Mouse (Mus musculus) intestine, postnatal 0 days (tissue): ENCODE measurements at regions not wholly inside any gene's neighbourhood (a gene's known extent, or its start where the extent isn't known, plus 50 kb on each side); places are given as distances from the start of the nearest gene placed in this dataset.

ENCODE experiments used
- ATAC-seq: fragments of 200-750 bp; cut with Nextera tagmentation; 2 replicates; pipeline ENCODE4 v1.8.0; 2017; ENCODE audit warnings: mild to moderate bottlenecking, moderate TSS enrichment, moderate library complexity
- H3K27ac ChIP-seq: fragments of 300-500 bp; sonication (generic); 2 replicates; pipeline ENCODE4 v1.5.1; 2014; ENCODE audit warnings: mild to moderate bottlenecking, low read depth, low read length, moderate library complexity
- H3K27me3 ChIP-seq: fragments of 300-500 bp; sonication (generic); replicated peaks from 2 replicates; pipeline ENCODE4 v1.6.1; 2014; ENCODE audit warnings: low read length, mixed read lengths; ENCODE audit not compliant: control insufficient read depth, insufficient read depth
- H3K36me3 ChIP-seq: fragments of 300-500 bp; sonication (generic); 2 replicates; pipeline ENCODE4 v1.6.1; 2014; ENCODE audit warnings: mild to moderate bottlenecking, moderate library complexity; ENCODE audit not compliant: control insufficient read depth, insufficient read depth
- H3K4me1 ChIP-seq: fragments of 300-500 bp; sonication (generic); replicated peaks from 2 replicates; pipeline ENCODE4 v1.6.1; 2014; ENCODE audit warnings: antibody characterized with exemption, low read length, mixed read lengths; ENCODE audit not compliant: control insufficient read depth, insufficient read depth
- H3K4me2 ChIP-seq: fragments of 300-500 bp; sonication (generic); replicated peaks from 2 replicates; pipeline ENCODE4 v1.6.1; 2014; ENCODE audit warnings: low read depth, mild to moderate bottlenecking, moderate library complexity
- H3K4me3 ChIP-seq: fragments of 300-500 bp; sonication (generic); 2 replicates; pipeline ENCODE4 v1.5.1; 2014; ENCODE audit warnings: low read depth, low read length
- H3K9ac ChIP-seq: fragments of 300-500 bp; sonication (generic); 2 replicates; pipeline ENCODE4 v1.6.1; 2014; ENCODE audit warnings: mild to moderate bottlenecking, low read depth, low read length
- H3K9me3 ChIP-seq: fragments of 300-500 bp; sonication (generic); 2 replicates; pipeline ENCODE4 v1.6.1; 2016; ENCODE audit warnings: mixed run types; ENCODE audit not compliant: control insufficient read depth
- CTCF ChIP-seq: sonication (generic); IDR thresholded peaks from 2 replicates; pipeline ENCODE4 v1.5.1; 2016; ENCODE audit warnings: low read depth, mild to moderate bottlenecking, control low read depth, antibody characterized with exemption, moderate library complexity
- WGBS: fragments of 180-500 bp; shearing (Covaris S2); extraction: QIAGEN DNeasy Blood & Tissue Kit; methylation state at CpG from one replicate; pipeline ENCODE4 v1.1.7; 2014; 5-methylcytosine and 5-hydroxymethylcytosine counted together

DNA sequence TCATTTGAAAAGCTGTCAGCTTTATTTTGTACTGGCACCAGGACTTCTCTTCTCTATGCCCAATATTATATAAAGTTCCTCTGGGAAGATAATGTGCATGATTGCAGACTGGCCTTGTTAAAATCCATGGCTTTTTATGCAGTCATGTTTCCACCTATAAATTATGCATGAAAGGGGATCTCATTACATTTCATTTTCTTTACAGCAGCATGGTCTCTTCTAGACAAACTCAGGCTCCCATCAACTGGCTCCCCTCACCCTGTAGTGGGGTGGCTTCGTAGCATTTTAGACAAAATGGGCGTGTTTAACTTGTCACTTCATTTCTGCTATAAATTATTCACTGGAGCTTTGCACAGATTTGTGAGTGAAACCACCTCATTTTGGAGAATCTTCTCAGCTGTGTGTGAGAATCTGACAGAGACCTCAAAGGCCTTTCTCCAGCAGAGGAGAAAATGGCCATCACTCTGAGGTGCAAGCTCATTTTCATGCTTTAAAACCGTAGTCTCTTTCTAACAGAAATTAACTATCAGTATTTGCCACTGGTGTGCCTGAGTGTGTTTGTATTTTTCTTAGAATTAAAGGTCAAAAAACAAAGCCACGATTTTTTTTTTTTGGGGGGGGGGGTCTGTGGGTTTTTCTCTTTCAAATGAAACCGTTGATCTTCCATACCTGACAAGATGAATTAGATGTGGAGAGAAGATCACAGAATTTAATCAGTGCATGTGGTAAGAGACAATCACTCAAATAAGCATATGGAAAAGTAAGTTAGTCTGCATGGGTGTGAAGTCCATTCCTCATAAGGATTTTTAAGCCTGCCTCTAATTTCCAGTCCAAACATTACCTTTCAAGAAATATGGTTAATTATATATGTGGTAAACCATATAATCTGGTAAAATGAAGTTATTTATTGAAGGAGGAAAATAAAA, 111.4 kb upstream of the 1700008P02Rik start:
- no peak overlapping the region for H3K9ac ChIP-seq
- TF ChIP-seq CTCF = no peak
- ATAC-seq = no peak
- H3K27ac ChIP-seq = no peak overlapping the region
- no peaks in the 10 kb centered on the region for H3K36me3 ChIP-seq
- H3K4me1 ChIP-seq = no peaks in the 10 kb centered on the region
- H3K9me3 ChIP-seq = no peaks in the 10 kb centered on the region
- no peaks in the 10 kb centered on the region for H3K27me3 ChIP-seq
- no peak overlapping the region for H3K4me2 ChIP-seq
- H3K4me3 ChIP-seq = no peak overlapping the region
- 62% methylated on average over 5 of the region's 5 CpGs for WGBS

DNA sequence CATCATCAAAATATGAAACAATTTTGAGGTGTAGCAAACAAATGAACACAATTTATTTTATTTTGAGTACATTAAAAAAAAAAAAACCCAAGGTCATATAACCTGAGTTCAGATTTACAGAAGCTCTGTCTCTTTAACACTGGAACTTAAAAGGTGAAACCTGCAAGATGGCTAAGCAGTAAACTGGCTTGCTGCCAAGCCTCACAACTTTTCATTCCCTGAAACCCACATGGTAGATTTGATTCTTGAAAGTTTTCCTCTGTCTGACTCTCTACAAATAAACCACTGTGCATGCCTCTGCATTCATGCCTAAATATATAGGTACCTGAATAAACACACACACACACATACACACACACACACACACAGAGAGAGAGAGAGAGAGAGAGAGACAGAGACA, 109.8 kb upstream of the 1700008P02Rik start:
- Histone ChIP-seq H3K27me3 (no peaks in the 10 kb centered on the region), H3K36me3 (no peaks in the 10 kb centered on the region), H3K4me3 (no peak overlapping the region), H3K4me1 (no peaks in the 10 kb centered on the region), H3K9ac (no peak overlapping the region), H3K9me3 (no peaks in the 10 kb centered on the region), H3K4me2 (no peak overlapping the region), H3K27ac (no peak overlapping the region)
- ATAC-seq = no peak
- TF ChIP-seq CTCF = no peak

DNA sequence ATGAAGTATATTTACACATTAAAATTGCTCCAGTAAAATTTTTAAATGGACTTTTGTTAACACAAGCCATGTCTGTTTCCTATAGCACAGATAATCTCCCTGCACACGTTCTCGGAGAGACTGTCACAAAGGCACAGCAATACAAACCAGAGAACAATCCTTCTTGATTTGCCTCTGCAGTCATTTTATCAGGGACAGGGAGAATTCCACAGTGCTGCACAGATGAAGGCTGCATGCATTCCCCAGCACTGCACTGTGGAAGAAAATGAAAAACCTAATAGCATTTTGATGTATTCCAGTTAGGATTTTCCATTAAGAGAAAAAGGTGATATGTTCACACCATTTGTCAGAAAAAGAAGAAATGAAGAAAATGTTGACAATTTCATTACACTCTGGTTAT, 63.4 kb upstream of the 1700008P02Rik start:
- no peaks in the 10 kb centered on the region for H3K4me1 ChIP-seq
- H3K27me3 ChIP-seq = no peaks in the 10 kb centered on the region
- H3K27ac ChIP-seq = no peak overlapping the region
- no peaks in the 10 kb centered on the region for H3K9me3 ChIP-seq
- H3K9ac ChIP-seq = no peak overlapping the region
- no peak for TF ChIP-seq CTCF
- 62% methylated on average over 2 of the region's 2 CpGs for WGBS
- no peaks in the 10 kb centered on the region for H3K36me3 ChIP-seq
- ATAC-seq = no peak
- H3K4me3 ChIP-seq = no peak overlapping the region
- no peak overlapping the region for H3K4me2 ChIP-seq

DNA sequence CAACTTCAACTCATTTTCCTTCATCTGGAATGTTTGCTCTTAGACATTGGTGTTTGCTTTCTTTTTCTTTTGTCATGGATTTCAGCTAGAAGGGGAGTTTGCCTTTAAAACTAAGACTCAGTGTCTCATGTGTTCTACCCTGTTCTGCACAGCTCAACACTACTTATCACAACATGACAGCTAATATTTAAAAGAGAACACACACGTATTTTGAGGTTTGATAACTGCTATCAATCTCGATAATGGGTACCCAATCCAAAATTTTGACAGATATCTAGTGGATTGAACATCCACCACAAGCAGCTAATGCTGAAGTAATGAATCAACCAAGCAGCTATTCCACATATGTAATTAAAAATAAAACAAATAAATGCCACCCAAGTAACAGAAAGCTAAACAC, 61.2 kb upstream of the 1700008P02Rik start:
- ATAC-seq = no peak
- no peak overlapping the region for H3K27ac ChIP-seq
- no peak overlapping the region for H3K4me3 ChIP-seq
- 69% methylated on average over 2 of the region's 2 CpGs for WGBS
- no peaks in the 10 kb centered on the region for H3K36me3 ChIP-seq
- H3K4me2 ChIP-seq = no peak overlapping the region
- no peaks in the 10 kb centered on the region for H3K27me3 ChIP-seq
- no peak overlapping the region for H3K9ac ChIP-seq
- no peak for TF ChIP-seq CTCF
- no peaks in the 10 kb centered on the region for H3K9me3 ChIP-seq
- no peaks in the 10 kb centered on the region for H3K4me1 ChIP-seq

DNA sequence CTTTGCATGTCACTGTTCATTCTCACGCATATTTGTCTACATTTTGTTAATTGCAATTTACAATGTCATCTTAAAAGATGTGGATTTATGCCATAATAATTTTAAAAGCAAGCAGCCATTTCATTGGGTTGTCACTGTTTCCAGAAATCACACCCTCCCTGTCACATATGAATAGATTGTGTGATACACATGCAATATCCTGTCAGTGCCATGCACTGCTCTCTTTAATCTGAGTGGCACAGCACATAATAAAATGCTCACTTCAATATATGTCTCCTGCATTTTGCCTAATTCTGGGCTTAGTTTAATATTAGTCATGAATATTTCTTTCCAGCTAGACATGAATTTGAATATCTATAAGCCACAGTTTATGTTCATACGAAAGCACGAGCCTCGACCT, 56.1 kb upstream of the 1700008P02Rik start:
- TF ChIP-seq CTCF = no peak
- no peak overlapping the region for H3K4me3 ChIP-seq
- no peak overlapping the region for H3K27ac ChIP-seq
- H3K9ac ChIP-seq = no peak overlapping the region
- H3K4me2 ChIP-seq = no peak overlapping the region
- ATAC-seq = no peak
- no peaks in the 10 kb centered on the region for H3K36me3 ChIP-seq
- WGBS = 86% methylated on average over 4 of the region's 4 CpGs
- no peaks in the 10 kb centered on the region for H3K9me3 ChIP-seq
- H3K4me1 ChIP-seq = no peaks in the 10 kb centered on the region
- no peaks in the 10 kb centered on the region for H3K27me3 ChIP-seq

DNA sequence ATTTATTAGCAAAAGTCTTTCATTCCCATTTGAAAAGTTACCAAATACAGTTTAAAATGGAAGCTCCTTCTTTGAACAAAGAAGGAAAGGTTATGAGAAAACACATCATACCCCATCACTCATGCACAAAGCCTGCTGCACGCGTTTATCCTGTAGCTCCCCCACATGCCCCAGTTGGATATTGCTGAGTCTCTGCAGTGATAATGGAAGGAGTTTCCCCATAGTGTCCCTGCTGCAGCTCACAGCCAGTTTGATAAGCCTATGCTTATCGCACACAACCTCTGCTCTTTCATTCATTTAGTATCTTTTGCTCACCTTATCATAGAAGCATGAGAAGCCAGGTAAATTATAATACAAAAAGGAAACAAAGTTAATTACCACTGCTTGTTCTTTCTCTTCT, 55.1 kb upstream of the 1700008P02Rik start:
- Histone ChIP-seq H3K4me1 (no peaks in the 10 kb centered on the region), H3K4me2 (no peak overlapping the region), H3K4me3 (no peak overlapping the region), H3K27ac (no peak overlapping the region), H3K9ac (no peak overlapping the region), H3K27me3 (no peaks in the 10 kb centered on the region), H3K36me3 (no peaks in the 10 kb centered on the region), H3K9me3 (no peaks in the 10 kb centered on the region)
- no peak for ATAC-seq
- 48% methylated on average over 3 of the region's 3 CpGs for WGBS
- TF ChIP-seq CTCF = peak; percentile 40
